Mouse (Mus musculus): ENCODE results near the gene Nms. TPM values are rescaled to one million over a fixed set of nuclear protein-coding genes. Genes with fewer than 3 reads are reported as not detected.
A peak's percentile ranks its signal among the peaks of the same experiment; 100 is the strongest.

Gene Nms
- 0.15 TPM in 1 of 2 replicates, not detected in the other for polyA plus RNA-seq (2016; fragmentation: Nextera tagmentation; extraction: Ambion mirVana)

- Histone ChIP-seq H3K36me3 (replicated peaks) (no peaks in the 10 kb centered on the region), H3K27ac (replicated peaks) (no peak within 1 kb of the TSS), H3K27me3 (replicated peaks; ENCODE audit: low read depth, poor library complexity, severe bottlenecking) (no peaks in the 10 kb centered on the region), H3K9me3 (no peaks in the 10 kb centered on the region), H3K4me3 (no peak within 1 kb of the TSS), H3K4me1 (no peaks in the 10 kb centered on the region)
- no peak for DNase-seq (ENCODE audit: low spot score)
- 78% methylated on average over 6 of the region's 6 CpGs for WGBS
These were observed at the start of gene Nms for GRCm38 (mm10) chr1:38938849-38939248. TSS of gene Nms (plus strand) at chr1:38939149.

GRCm38 (mm10) chr1:38891444-38891843, 47.5 kb upstream of the Nms start:
- 93% methylated on average over 5 of the region's 5 CpGs for WGBS
- DNase-seq (ENCODE audit: low spot score) = no peak
- H3K36me3 ChIP-seq (replicated peaks) = no peaks in the 10 kb centered on the region
- H3K27me3 ChIP-seq (replicated peaks; ENCODE audit: low read depth, poor library complexity, severe bottlenecking) = peaks cover 18% of the 10 kb centered on the region
- H3K9me3 ChIP-seq = no peaks in the 10 kb centered on the region
- H3K4me1 ChIP-seq = peaks cover 12% of the 10 kb centered on the region
- no peak overlapping the region for H3K4me3 ChIP-seq
- no peak overlapping the region for H3K27ac ChIP-seq (replicated peaks)

GRCm38 (mm10) chr1:38893081-38893480, 45.9 kb upstream of the Nms start:
- peaks cover 16% of the 10 kb centered on the region for H3K4me1 ChIP-seq
- H3K27ac ChIP-seq (replicated peaks) = no peak overlapping the region
- WGBS = 86% methylated on average over 5 of the region's 5 CpGs
- DNase-seq (ENCODE audit: low spot score) = no peak
- no peak overlapping the region for H3K4me3 ChIP-seq
- no peaks in the 10 kb centered on the region for H3K36me3 ChIP-seq (replicated peaks)
- no peaks in the 10 kb centered on the region for H3K9me3 ChIP-seq
- peaks cover 35% of the 10 kb centered on the region for H3K27me3 ChIP-seq (replicated peaks; ENCODE audit: low read depth, poor library complexity, severe bottlenecking)

GRCm38 (mm10) chr1:38897431-38898248, 41.3 kb upstream of the Nms start, which contains the start of gene Chst10:
TSS of gene Chst10 (minus strand) at chr1:38898161.
- H3K9me3 ChIP-seq = no peaks in the 10 kb centered on the region
- H3K27ac ChIP-seq (replicated peaks) = peak within 1 kb of the TSS; percentile 87
- no peaks in the 10 kb centered on the region for H3K36me3 ChIP-seq (replicated peaks)
- DNase-seq (ENCODE audit: low spot score) = peak; percentile 87
- H3K27me3 ChIP-seq (replicated peaks; ENCODE audit: low read depth, poor library complexity, severe bottlenecking) = peaks cover 51% of the 10 kb centered on the region
- peaks cover 19% of the 10 kb centered on the region for H3K4me1 ChIP-seq
- 1% methylated on average over 67 of the region's 67 CpGs for WGBS
- H3K4me3 ChIP-seq = peak within 1 kb of the TSS; percentile 87

- Histone ChIP-seq H3K27me3 (replicated peaks; ENCODE audit: low read depth, poor library complexity, severe bottlenecking) (peaks cover 21% of the 10 kb centered on the region), H3K36me3 (replicated peaks) (no peaks in the 10 kb centered on the region), H3K4me1 (peaks cover 8% of the 10 kb centered on the region; the same call in 1 of the 2 replicates), H3K27ac (replicated peaks) (no peak overlapping the region), H3K9me3 (no peaks in the 10 kb centered on the region), H3K4me3 (no peak overlapping the region)
- DNase-seq (ENCODE audit: low spot score) = no peak
- whole genome bisulfite sequencing = 69% methylated on average over 5 of the region's 5 CpGs
These were observed 36.4 kb upstream of the Nms start for GRCm38 (mm10) chr1:38902571-38902970.

- no peak for DNase-seq (ENCODE audit: low spot score)
- WGBS = 78% methylated on average over 2 of the region's 2 CpGs
- H3K36me3 ChIP-seq (replicated peaks) = no peaks in the 10 kb centered on the region
- no peak overlapping the region for H3K27ac ChIP-seq (replicated peaks)
- H3K4me3 ChIP-seq = no peak overlapping the region
- H3K4me1 ChIP-seq = no peaks in the 10 kb centered on the region
- peaks cover 7% of the 10 kb centered on the region; the same call in 1 of the 2 replicates for H3K27me3 ChIP-seq (replicated peaks; ENCODE audit: low read depth, poor library complexity, severe bottlenecking)
- no peaks in the 10 kb centered on the region for H3K9me3 ChIP-seq
These were observed 35.0 kb upstream of the Nms start for GRCm38 (mm10) chr1:38903985-38904384.

GRCm38 (mm10) chr1:38928996-38929395, 10.0 kb upstream of the Nms start:
- no peak overlapping the region for H3K4me3 ChIP-seq
- H3K36me3 ChIP-seq (replicated peaks) = no peaks in the 10 kb centered on the region
- H3K27ac ChIP-seq (replicated peaks) = no peak overlapping the region
- no peak for DNase-seq (ENCODE audit: low spot score)
- no peaks in the 10 kb centered on the region for H3K9me3 ChIP-seq
- no peaks in the 10 kb centered on the region for H3K27me3 ChIP-seq (replicated peaks; ENCODE audit: low read depth, poor library complexity, severe bottlenecking)
- WGBS = 86% methylated on average over 4 of the region's 4 CpGs
- H3K4me1 ChIP-seq = no peaks in the 10 kb centered on the region

GRCm38 (mm10) chr1:38929468-38929867, 9.5 kb upstream of the Nms start:
- Histone ChIP-seq H3K27ac (replicated peaks) (no peak overlapping the region), H3K36me3 (replicated peaks) (no peaks in the 10 kb centered on the region), H3K9me3 (no peaks in the 10 kb centered on the region), H3K4me3 (no peak overlapping the region), H3K27me3 (replicated peaks; ENCODE audit: low read depth, poor library complexity, severe bottlenecking) (no peaks in the 10 kb centered on the region), H3K4me1 (no peaks in the 10 kb centered on the region)
- WGBS = 71% methylated on average over 4 of the region's 4 CpGs
- DNase-seq (ENCODE audit: low spot score) = no peak

- 66% methylated on average over 8 of the region's 8 CpGs for WGBS
- Histone ChIP-seq H3K27me3 (replicated peaks; ENCODE audit: low read depth, poor library complexity, severe bottlenecking) (no peaks in the 10 kb centered on the region), H3K9me3 (no peaks in the 10 kb centered on the region), H3K4me3 (no peak overlapping the region), H3K36me3 (replicated peaks) (no peaks in the 10 kb centered on the region), H3K27ac (replicated peaks) (no peak overlapping the region), H3K4me1 (no peaks in the 10 kb centered on the region)
- no peak for DNase-seq (ENCODE audit: low spot score)
These were observed 8.2 kb upstream of the Nms start for GRCm38 (mm10) chr1:38930767-38931166.

GRCm38 (mm10) chr1:38934668-38935067, 4.3 kb upstream of the Nms start:
- H3K27ac ChIP-seq (replicated peaks) = no peak overlapping the region
- no peaks in the 10 kb centered on the region for H3K9me3 ChIP-seq
- H3K36me3 ChIP-seq (replicated peaks) = no peaks in the 10 kb centered on the region
- 40% methylated on average over 5 of the region's 5 CpGs for WGBS
- no peak overlapping the region for H3K4me3 ChIP-seq
- no peaks in the 10 kb centered on the region for H3K4me1 ChIP-seq
- no peak for DNase-seq (ENCODE audit: low spot score)
- H3K27me3 ChIP-seq (replicated peaks; ENCODE audit: low read depth, poor library complexity, severe bottlenecking) = no peaks in the 10 kb centered on the region

- H3K27ac ChIP-seq (replicated peaks) = no peak overlapping the region
- peak; percentile 60 for DNase-seq (ENCODE audit: low spot score)
- 21% methylated on average over 6 of the region's 6 CpGs for WGBS
- no peaks in the 10 kb centered on the region for H3K4me1 ChIP-seq
- no peaks in the 10 kb centered on the region for H3K27me3 ChIP-seq (replicated peaks; ENCODE audit: low read depth, poor library complexity, severe bottlenecking)
- H3K4me3 ChIP-seq = no peak overlapping the region
- no peaks in the 10 kb centered on the region for H3K36me3 ChIP-seq (replicated peaks)
- no peaks in the 10 kb centered on the region for H3K9me3 ChIP-seq
These were observed 2.2 kb upstream of the Nms start for GRCm38 (mm10) chr1:38936780-38937179.

GRCm38 (mm10) chr1:38939608-38940007, 659 bp downstream of the Nms start:
- Histone ChIP-seq H3K36me3 (replicated peaks) (no peaks in the 10 kb centered on the region), H3K27me3 (replicated peaks; ENCODE audit: low read depth, poor library complexity, severe bottlenecking) (no peaks in the 10 kb centered on the region), H3K4me3 (no peak overlapping the region), H3K9me3 (no peaks in the 10 kb centered on the region), H3K27ac (replicated peaks) (no peak overlapping the region), H3K4me1 (no peaks in the 10 kb centered on the region)
- DNase-seq (ENCODE audit: low spot score) = peak; percentile 72
- 6% methylated on average over 5 of the region's 5 CpGs for WGBS

GRCm38 (mm10) chr1:38956457-38956856, 17.5 kb downstream of the Nms start:
- Histone ChIP-seq H3K36me3 (replicated peaks) (no peaks in the 10 kb centered on the region), H3K27me3 (replicated peaks; ENCODE audit: low read depth, poor library complexity, severe bottlenecking) (no peaks in the 10 kb centered on the region), H3K9me3 (no peaks in the 10 kb centered on the region), H3K4me3 (no peak overlapping the region), H3K27ac (replicated peaks) (no peak overlapping the region), H3K4me1 (no peaks in the 10 kb centered on the region)
- DNase-seq (ENCODE audit: low spot score) = no peak
- 83% methylated on average over 3 of the region's 3 CpGs for WGBS

All from embryonic facial prominence, embryonic 10.5 days (tissue).